Mouse (Mus musculus): ENCODE measurements around the gene Ust.

DNA sequence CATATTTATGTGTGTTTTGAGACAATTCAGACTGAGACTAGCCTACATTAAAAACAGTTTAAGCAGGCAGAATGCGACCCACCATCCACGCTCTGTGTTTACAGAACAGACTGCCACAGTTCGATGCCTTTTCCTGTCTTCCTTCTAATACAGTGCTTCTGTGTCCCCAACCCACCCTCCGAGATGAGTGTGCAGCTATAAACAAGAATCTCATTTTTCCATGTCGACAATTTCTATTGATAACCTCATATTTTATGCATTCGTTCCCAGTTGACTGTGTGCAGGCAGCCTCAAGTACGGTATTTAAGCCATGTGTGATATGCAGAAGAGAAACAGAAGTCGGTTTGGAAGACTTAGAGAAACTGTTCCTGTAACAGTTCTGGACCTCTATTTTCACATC lies 6.9 kb downstream of the Ust start:
- TF ChIP-seq CTCF (IDR thresholded peaks at IDR 0.05; ENCODE audit: low read depth) (no peak), EP300 (IDR thresholded peaks at IDR 0.05; ENCODE audit: low read depth) (no peak)
